15 mouse cellular contexts compared by ENCODE assay signal in genomic region chr9:48895819-48896536, GRCm38 (mm10). TPM values are rescaled to one million over a fixed set of nuclear protein-coding genes. Genes with fewer than 3 reads are reported as not detected.
A peak's percentile ranks its signal among the peaks of the same experiment; 100 is the strongest.
DNase-seq lines count a peak whose midpoint lies in the region; ATAC-seq and TF ChIP-seq lines count a peak whose summit lies in the region.
"Had no signal": no experiment of that assay in that cellular context is flagged by ENCODE, and none has a peak within 500 bp of the region (broad histone marks: within the 10 kb centered on the region; RNA-seq: fewer than 3 reads in every experiment).

No protein-coding gene starts in this region.

- H3K9me3 ChIP-seq in embryonic facial prominence, embryonic 11.5 days (replicated peaks; ENCODE audit: control insufficient read depth, low read length): no peaks in the 10 kb centered on the region
- no peaks in the 10 kb centered on the region for H3K9me3 ChIP-seq in hindbrain, embryonic 12.5 days (replicated peaks)
- H3K9me3 ChIP-seq in intestine, postnatal 0 days (ENCODE audit: control insufficient read depth): no peaks in the 10 kb centered on the region
- H3K9me3 ChIP-seq: limb, embryonic 10.5 days had no signal

- DNase-seq in cerebellum, postnatal 14 days: peak; percentile 19 to 30
- no peak for DNase-seq in cerebellum, adult 9-11 months
- peak; percentile 76 for DNase-seq in embryonic facial prominence, embryonic 11.5 days (ENCODE audit: low spot score)
- peak; percentile 58 for DNase-seq in neural tube, embryonic 10.5 days (ENCODE audit: extremely low spot score, low spot score)
- no peak for DNase-seq in left cerebral cortex, adult 2 months (ENCODE audit: extremely low spot score in 1 of 2, low spot score in 2 of 2)
- DNase-seq: adrenal gland, postnatal 25 days; gastrocnemius, postnatal 36 days; kidney, postnatal 36 days; lung, embryonic 14.5 days had no signal

- no peak for TF ChIP-seq CTCF in left cerebral cortex, adult 2 months (IDR thresholded peaks at IDR 0.05)
- no peak for TF ChIP-seq CTCF in intestine, postnatal 0 days (IDR thresholded peaks at IDR 0.05; ENCODE audit: low read depth)

- peaks cover 2% of the 10 kb centered on the region; the same call in 1 of the 2 replicates for H3K4me1 ChIP-seq in embryonic facial prominence, embryonic 11.5 days (ENCODE audit: control insufficient read depth, insufficient read depth, low read length)
- peaks cover 23% of the 10 kb centered on the region for H3K4me1 ChIP-seq in hindbrain, embryonic 12.5 days
- H3K4me1 ChIP-seq in intestine, postnatal 0 days (replicated peaks; ENCODE audit: control insufficient read depth, insufficient read depth, low read length): no peaks in the 10 kb centered on the region

- H3K27me3 ChIP-seq in embryonic facial prominence, embryonic 11.5 days (ENCODE audit: control insufficient read depth, insufficient read depth, low read length): no peaks in the 10 kb centered on the region; the same call in 1 of the 2 replicates
- H3K27me3 ChIP-seq in hindbrain, embryonic 12.5 days: peaks cover 8% of the 10 kb centered on the region
- H3K27me3 ChIP-seq in intestine, postnatal 0 days (replicated peaks; ENCODE audit: control insufficient read depth, insufficient read depth, low read length): no peaks in the 10 kb centered on the region

- H3K9ac ChIP-seq in embryonic facial prominence, embryonic 11.5 days (replicated peaks; ENCODE audit: low read length): no peak overlapping the region
- H3K9ac ChIP-seq in hindbrain, embryonic 12.5 days: no peak overlapping the region
- H3K9ac ChIP-seq in intestine, postnatal 0 days (ENCODE audit: low read depth, low read length): no peak overlapping the region
- H3K9ac ChIP-seq: lung, embryonic 14.5 days had no signal

- intact Hi-C loops in left cerebral cortex, adult 2 months (cut with DNase I): loop anchor here (2.0 kb wide), 1 partner anchor 77 kb away; no protein-coding TSS in a partner anchor

- H3K4me3 ChIP-seq in embryonic facial prominence, embryonic 11.5 days (ENCODE audit: low read depth, low read length): no peak overlapping the region
- H3K4me3 ChIP-seq in hindbrain, embryonic 12.5 days: peak overlapping the region; percentile 15; the same call in 1 of the 2 replicates
- H3K4me3 ChIP-seq in left cerebral cortex, adult 2 months: no peak overlapping the region
- H3K4me3 ChIP-seq in intestine, postnatal 0 days (ENCODE audit: low read depth, low read length): no peak overlapping the region
- H3K4me3 ChIP-seq: limb, embryonic 10.5 days; myocyte had no signal

- H3K27ac ChIP-seq in embryonic facial prominence, embryonic 11.5 days (replicated peaks; ENCODE audit: low read depth, low read length): no peak overlapping the region
- peak overlapping the region; percentile 79 for H3K27ac ChIP-seq in hindbrain, embryonic 12.5 days
- H3K27ac ChIP-seq in left cerebral cortex, adult 2 months: no peak overlapping the region
- no peak overlapping the region for H3K27ac ChIP-seq in intestine, postnatal 0 days (ENCODE audit: low read depth, low read length)
- H3K27ac ChIP-seq: limb, embryonic 10.5 days had no signal

- peak overlapping the region; percentile 11 for H3K4me2 ChIP-seq in embryonic facial prominence, embryonic 11.5 days (ENCODE audit: low read depth, low read length)
- peak overlapping the region; percentile 48 for H3K4me2 ChIP-seq in hindbrain, embryonic 12.5 days (replicated peaks)
- H3K4me2 ChIP-seq in intestine, postnatal 0 days (replicated peaks; ENCODE audit: low read depth): no peak overlapping the region
- H3K4me2 ChIP-seq: lung, embryonic 14.5 days had no signal

- WGBS in embryonic facial prominence, embryonic 11.5 days: 12% methylated on average over 18 of the region's 18 CpGs
- WGBS in hindbrain, embryonic 12.5 days: 19% methylated on average over 18 of the region's 18 CpGs
- WGBS in intestine, postnatal 0 days: 20% methylated on average over 18 of the region's 18 CpGs

- ATAC-seq in embryonic facial prominence, embryonic 11.5 days (replicated peaks; ENCODE audit: insufficient number of reproducible peaks, low FRiP score, low TSS enrichment, low read depth): peak; percentile 77
- peak; percentile 83 for ATAC-seq in hindbrain, embryonic 12.5 days (ENCODE audit: low FRiP score)
- no peak for ATAC-seq in activated CD4-positive, CD25-positive, alpha-beta regulatory T cell, adult 4 months
- no peak for ATAC-seq in intestine, postnatal 0 days

- H3K36me3 ChIP-seq in embryonic facial prominence, embryonic 11.5 days (replicated peaks; ENCODE audit: control insufficient read depth, insufficient read depth, low read depth, low read length): no peaks in the 10 kb centered on the region
- no peaks in the 10 kb centered on the region for H3K36me3 ChIP-seq in hindbrain, embryonic 12.5 days
- no peaks in the 10 kb centered on the region for H3K36me3 ChIP-seq in intestine, postnatal 0 days (ENCODE audit: control insufficient read depth, insufficient read depth)
- H3K36me3 ChIP-seq: limb, embryonic 10.5 days had no signal

RNA-seq across cellular contexts. Expression of gene Htr3a, which starts 14.9 kb away (rescaled TPM):
- polyA plus RNA-seq in embryonic facial prominence, embryonic 11.5 days (2014; fragmentation: Nextera tagmentation; extraction: Ambion mirVana): 1.3 and 2.5 TPM in 2 replicates
- 2.3 and 2.4 TPM in 2 replicates for polyA plus RNA-seq in hindbrain, embryonic 12.5 days (2016; fragmentation: Nextera tagmentation; extraction: Ambion mirVana)
- not detected for polyA plus RNA-seq in activated CD4-positive, CD25-positive, alpha-beta regulatory T cell, adult 4 months (2017; shearing (Covaris generic))
- total RNA-seq in left cerebral cortex, adult 2 months (2021): 1 to 10 TPM; 6.5 to 7.7 TPM
- 6.2 and 7.3 TPM in 2 replicates for polyA plus RNA-seq in intestine, postnatal 0 days (2015; fragmentation: Nextera tagmentation; extraction: Ambion mirVana)
- total RNA-seq: gastrocnemius, postnatal 36 days; hematopoietic stem cell, adult 5-6 weeks had no signal
- polyA plus RNA-seq: myocyte had no signal

RNA-seq across cellular contexts. Expression of gene Zbtb16, which starts 60.0 kb away (rescaled TPM):
- polyA plus RNA-seq in embryonic facial prominence, embryonic 11.5 days (2014; fragmentation: Nextera tagmentation; extraction: Ambion mirVana): 3.0 and 4.8 TPM in 2 replicates
- 6.8 and 6.9 TPM in 2 replicates for polyA plus RNA-seq in hindbrain, embryonic 12.5 days (2016; fragmentation: Nextera tagmentation; extraction: Ambion mirVana)
- not detected for polyA plus RNA-seq in activated CD4-positive, CD25-positive, alpha-beta regulatory T cell, adult 4 months (2017; shearing (Covaris generic))
- total RNA-seq in left cerebral cortex, adult 2 months (2021): 100 to 1,000 TPM in 1 of 2 experiments, 10 to 100 TPM in 1; 92.9 to 111 TPM
- 0.61 and 0.91 TPM in 2 replicates for polyA plus RNA-seq in intestine, postnatal 0 days (2015; fragmentation: Nextera tagmentation; extraction: Ambion mirVana)
- polyA plus RNA-seq: myocyte had no signal

Comparison
In these comparisons a context has a peak if more than half of its experiments do, and no peak if none do; other contexts are left out.
1. DNase-seq: peak in cerebellum, postnatal 14 days (2 of 2), embryonic facial prominence, embryonic 11.5 days (single experiment) and neural tube, embryonic 10.5 days (single experiment); none in cerebellum, adult 9-11 months (single experiment) and left cerebral cortex, adult 2 months (0 of 2).
2. ATAC-seq: peak in embryonic facial prominence, embryonic 11.5 days (single experiment) and hindbrain, embryonic 12.5 days (single experiment); none in activated CD4-positive, CD25-positive, alpha-beta regulatory T cell, adult 4 months (single experiment) and intestine, postnatal 0 days (single experiment).